Mouse (Mus musculus) forebrain, postnatal 0 days (tissue): ENCODE measurements at regions not wholly inside any gene's neighbourhood (a gene's known extent, or its start where the extent isn't known, plus 50 kb on each side); places are given as distances from the start of the nearest gene placed in this dataset.

Experiments
- ATAC-seq: fragments of 200-750 bp; cut with Nextera tagmentation; 2 replicates; pipeline ENCODE4 v1.8.0; 2017; ENCODE audit warnings: mild to moderate bottlenecking, moderate library complexity
- DNase-seq: peaks from one replicate; pipeline ENCODE4 v3.0.0-alpha.2; 2015
- H3K27ac ChIP-seq: fragments of 300-500 bp; sonication (generic); 2 replicates; pipeline ENCODE4 v1.5.1; 2014; ENCODE audit warnings: low read depth, mild to moderate bottlenecking, antibody characterized with exemption, low read length, moderate library complexity, mixed read lengths
- H3K27me3 ChIP-seq: fragments of 300-500 bp; sonication (generic); 2 replicates; pipeline ENCODE4 v1.6.1; 2014; ENCODE audit warnings: mild to moderate bottlenecking, low read length, mixed read lengths; ENCODE audit not compliant: insufficient read depth
- H3K36me3 ChIP-seq: fragments of 300-500 bp; sonication (generic); 2 replicates; pipeline ENCODE4 v1.6.1; 2014; ENCODE audit warnings: mild to moderate bottlenecking, moderate library complexity; ENCODE audit not compliant: insufficient read depth
- H3K4me1 ChIP-seq: fragments of 300-500 bp; sonication (generic); 2 replicates; pipeline ENCODE4 v1.6.1; 2014; ENCODE audit warnings: antibody characterized with exemption; ENCODE audit not compliant: insufficient read depth
- H3K4me2 ChIP-seq: fragments of 300-500 bp; sonication (generic); 2 replicates; pipeline ENCODE4 v1.6.1; 2014; ENCODE audit warnings: low read depth, mild to moderate bottlenecking, moderate library complexity
- H3K4me3 ChIP-seq: fragments of 300-500 bp; sonication (generic); 2 replicates; pipeline ENCODE4 v1.5.1; 2014; ENCODE audit warnings: low read depth, low read length, mixed read lengths
- H3K9ac ChIP-seq: fragments of 300-500 bp; sonication (generic); 2 replicates; pipeline ENCODE4 v1.6.1; 2014; ENCODE audit warnings: mild to moderate bottlenecking
- H3K9me3 ChIP-seq: fragments of 300-500 bp; sonication (generic); 2 replicates; pipeline ENCODE4 v1.6.1; 2016; ENCODE audit warnings: low read length
- CTCF ChIP-seq: sonication (generic); IDR thresholded peaks from 2 replicates; pipeline ENCODE4 v1.5.1; 2016; ENCODE audit warnings: antibody characterized with exemption, control low read depth, low read depth
- WGBS: fragments of 180-500 bp; shearing (Covaris S2); extraction: QIAGEN DNeasy Blood & Tissue Kit; methylation state at CpG from one replicate; pipeline ENCODE4 v1.1.7; 2014; 5-methylcytosine and 5-hydroxymethylcytosine counted together

DNA sequence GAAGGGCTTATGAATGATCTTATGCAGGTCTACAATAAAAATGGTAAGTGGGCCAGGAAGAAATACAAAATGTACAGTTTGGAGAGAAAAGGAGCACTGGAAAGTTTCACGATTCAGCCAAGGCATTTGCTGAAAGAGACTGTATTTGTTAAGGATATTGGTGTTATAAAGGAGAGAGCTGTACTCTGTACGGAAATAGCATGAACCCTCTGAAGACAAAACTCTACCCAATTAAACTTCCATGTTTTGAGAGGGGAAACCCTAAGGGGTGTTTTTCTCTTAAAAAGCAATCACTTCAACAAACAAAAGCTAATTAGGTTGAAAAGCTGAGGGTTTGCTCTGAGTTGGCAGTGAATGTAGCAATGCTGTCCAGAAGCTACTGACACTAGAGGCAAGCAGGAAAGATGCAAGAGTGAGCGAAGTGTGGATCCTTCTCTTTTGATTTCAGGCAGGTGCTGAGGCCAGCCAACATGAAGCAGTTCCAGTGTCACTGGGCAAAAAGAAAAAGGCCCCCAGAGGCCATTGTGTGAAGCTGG is 378.2 kb downstream of the Prdm13 start:
- H3K36me3 ChIP-seq, result no peaks in the 10 kb centered on the region
- H3K4me2 ChIP-seq, result no peak overlapping the region
- H3K4me1 ChIP-seq, result no peaks in the 10 kb centered on the region
- no peaks in the 10 kb centered on the region for H3K9me3 ChIP-seq
- WGBS, result 29% methylated on average over 3 of the region's 3 CpGs
- DNase-seq (no peak), ATAC-seq (peak; percentile 47; the same call in 1 of the 2 replicates)
- TF ChIP-seq CTCF, result no peak
- no peak overlapping the region for H3K27ac ChIP-seq
- no peaks in the 10 kb centered on the region for H3K27me3 ChIP-seq
- H3K4me3 ChIP-seq, result no peak overlapping the region
- no peak overlapping the region for H3K9ac ChIP-seq

DNA sequence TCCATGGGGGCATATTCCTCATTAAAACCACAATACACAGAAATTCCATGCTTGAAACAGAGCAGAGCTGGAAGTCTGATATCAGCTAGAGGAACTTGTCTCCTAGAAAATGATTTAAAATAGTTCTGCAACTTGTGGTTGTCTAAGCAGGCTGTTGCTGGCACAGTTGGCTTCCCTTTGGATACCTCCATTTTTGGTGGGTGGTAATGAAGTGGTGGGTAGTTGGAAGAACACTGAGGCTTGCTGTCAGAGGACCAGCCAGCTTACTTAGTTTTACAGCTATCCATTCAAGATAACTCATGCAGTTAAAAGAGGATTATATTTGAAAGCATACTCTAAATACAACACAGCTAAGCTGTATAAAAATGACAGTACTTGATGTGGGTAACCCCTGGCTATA is 385.6 kb downstream of the Prdm13 start:
- no peak for ATAC-seq
- Histone ChIP-seq H3K4me3 (no peak overlapping the region), H3K4me1 (no peaks in the 10 kb centered on the region), H3K9ac (no peak overlapping the region), H3K9me3 (no peaks in the 10 kb centered on the region), H3K4me2 (no peak overlapping the region), H3K27ac (no peak overlapping the region), H3K27me3 (no peaks in the 10 kb centered on the region), H3K36me3 (no peaks in the 10 kb centered on the region)
- no peak for TF ChIP-seq CTCF
- DNase-seq, result no peak

DNA sequence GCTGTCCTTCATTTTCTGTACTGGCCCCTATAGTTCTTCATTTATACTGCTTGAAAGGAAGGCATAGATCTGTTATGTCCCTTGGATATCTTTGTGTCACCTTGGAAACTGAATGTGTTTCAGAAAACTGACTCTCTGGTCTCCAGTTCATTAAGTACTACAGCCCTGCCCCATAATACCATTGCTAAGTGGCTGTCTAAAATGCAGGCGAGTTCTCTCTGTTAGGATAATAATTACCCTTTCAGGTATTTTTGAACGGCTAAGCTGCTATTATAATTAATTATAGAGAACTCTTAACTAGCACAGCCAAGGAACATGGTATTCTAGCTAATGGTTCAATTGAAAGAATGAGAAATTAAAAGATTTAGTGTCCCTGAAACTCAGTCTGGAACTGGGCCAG is 418.5 kb downstream of the Prdm13 start:
- DNase-seq, result peak; percentile 5

DNA sequence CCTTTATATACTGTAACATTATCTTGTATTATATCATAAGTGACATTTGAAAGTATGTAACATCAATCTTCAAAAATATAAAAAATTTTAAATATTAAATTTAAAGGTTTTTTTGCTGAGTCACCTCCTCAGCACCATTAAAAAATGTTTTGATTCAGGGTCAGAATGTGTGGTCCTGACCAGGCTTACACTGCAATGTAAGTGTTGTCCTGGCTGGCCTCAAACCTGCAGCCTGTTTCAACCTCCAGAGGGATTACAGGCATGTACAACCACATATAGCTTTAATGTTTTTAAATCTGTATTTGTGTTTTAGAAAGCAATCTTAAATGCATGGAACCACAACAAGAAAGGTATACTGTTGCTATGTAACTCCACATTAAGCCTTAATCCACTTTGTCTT is 418.9 kb downstream of the Prdm13 start:
- DNase-seq (no peak), ATAC-seq (no peak)
- TF ChIP-seq CTCF, result no peak
- Histone ChIP-seq H3K27me3 (no peaks in the 10 kb centered on the region), H3K4me2 (no peak overlapping the region), H3K4me1 (no peaks in the 10 kb centered on the region), H3K9ac (no peak overlapping the region), H3K4me3 (no peak overlapping the region), H3K36me3 (no peaks in the 10 kb centered on the region), H3K27ac (no peak overlapping the region), H3K9me3 (no peaks in the 10 kb centered on the region)

More for the DNA sequence above, 418.5 kb downstream of the Prdm13 start:
- no peaks in the 10 kb centered on the region for H3K36me3 ChIP-seq
- H3K27ac ChIP-seq, result no peak overlapping the region
- H3K4me1 ChIP-seq, result no peaks in the 10 kb centered on the region
- H3K9me3 ChIP-seq, result no peaks in the 10 kb centered on the region
- no peak overlapping the region for H3K4me2 ChIP-seq
- no peaks in the 10 kb centered on the region for H3K27me3 ChIP-seq
- no peak overlapping the region for H3K4me3 ChIP-seq
- TF ChIP-seq CTCF, result no peak
- 17% methylated on average over 2 of the region's 2 CpGs for WGBS
- ATAC-seq, result peak; percentile 18; the same call in 1 of the 2 replicates
- H3K9ac ChIP-seq, result no peak overlapping the region

DNA sequence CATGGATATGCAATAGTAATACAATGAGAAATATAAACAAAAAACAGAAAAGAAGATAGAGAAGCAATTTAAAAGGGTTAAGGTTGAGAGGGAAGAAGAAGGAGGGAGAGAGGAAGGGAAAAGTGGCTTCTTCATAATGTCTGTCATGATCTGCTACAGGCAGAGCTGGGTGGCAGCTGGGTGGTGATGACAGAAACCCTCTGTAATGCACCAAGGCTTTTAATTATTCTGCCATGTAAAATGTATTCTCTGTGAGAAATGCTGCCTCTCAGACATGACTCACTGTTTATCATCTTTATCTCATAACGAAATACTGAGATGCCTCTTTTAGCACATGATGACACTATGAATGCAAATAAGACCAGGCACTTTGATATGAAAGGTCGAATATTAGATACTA is 435.4 kb downstream of the Prdm13 start:
- no peaks in the 10 kb centered on the region for H3K36me3 ChIP-seq
- WGBS, result 57% methylated on average over 2 of the region's 2 CpGs
- H3K4me1 ChIP-seq, result no peaks in the 10 kb centered on the region
- H3K4me2 ChIP-seq, result no peak overlapping the region
- H3K9me3 ChIP-seq, result no peaks in the 10 kb centered on the region
- no peaks in the 10 kb centered on the region for H3K27me3 ChIP-seq
- DNase-seq, result no peak
- no peak overlapping the region for H3K4me3 ChIP-seq
- TF ChIP-seq CTCF, result no peak
- peak; percentile 59 for ATAC-seq
- no peak overlapping the region for H3K9ac ChIP-seq
- H3K27ac ChIP-seq, result no peak overlapping the region

DNA sequence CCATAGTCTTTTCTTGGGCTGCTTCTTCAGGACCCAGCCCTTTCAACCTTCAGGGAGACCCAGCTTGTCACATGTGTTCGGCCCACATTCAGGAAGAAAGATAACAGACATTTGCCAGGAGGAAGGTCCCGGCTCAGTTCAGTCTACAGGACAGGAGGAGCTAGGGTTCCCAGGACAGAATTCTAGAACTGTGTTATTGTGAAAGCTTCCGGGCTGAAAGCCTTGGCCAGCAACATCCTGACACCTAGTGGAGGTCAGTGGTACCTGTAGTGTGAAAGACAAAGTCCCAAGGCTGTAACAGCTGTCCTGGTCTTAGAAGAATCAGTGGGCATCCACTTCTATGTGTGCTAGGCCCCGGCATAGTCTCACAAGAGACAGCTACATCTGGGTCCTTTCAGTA is 463.1 kb downstream of the Prdm13 start:
- Histone ChIP-seq H3K9me3 (no peaks in the 10 kb centered on the region), H3K4me2 (no peak overlapping the region), H3K27me3 (no peaks in the 10 kb centered on the region), H3K4me1 (no peaks in the 10 kb centered on the region), H3K9ac (no peak overlapping the region), H3K36me3 (no peaks in the 10 kb centered on the region), H3K27ac (no peak overlapping the region), H3K4me3 (no peak overlapping the region)
- ATAC-seq, result peak; percentile 74
- peak; percentile 76 for TF ChIP-seq CTCF
- 47% methylated on average over 4 of the region's 4 CpGs for WGBS
- DNase-seq, result peak; percentile 58

DNA sequence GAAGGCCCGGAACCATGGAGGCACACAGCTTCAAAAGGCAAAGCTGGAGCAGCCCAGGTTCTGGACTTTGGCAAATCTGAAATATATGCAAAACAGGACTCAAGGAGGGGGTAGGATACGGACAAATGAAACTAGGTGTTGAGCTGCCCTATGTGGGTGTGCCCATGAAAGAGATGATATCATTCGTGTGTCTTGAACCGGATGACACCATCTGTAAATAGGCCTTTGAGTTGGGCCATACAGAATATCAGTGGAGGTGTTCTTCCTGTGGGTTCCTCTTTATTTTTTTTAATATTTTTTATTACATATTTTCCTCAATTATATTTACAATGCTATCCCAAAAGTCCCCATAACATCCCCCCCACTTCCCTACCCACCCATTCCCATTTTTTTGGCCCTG is 478.1 kb downstream of the Prdm13 start:
- H3K4me2 ChIP-seq, result no peak overlapping the region
- DNase-seq, result no peak
- H3K9me3 ChIP-seq, result no peaks in the 10 kb centered on the region
- H3K4me1 ChIP-seq, result no peaks in the 10 kb centered on the region
- H3K9ac ChIP-seq, result no peak overlapping the region
- no peak for ATAC-seq
- 98% methylated on average over 4 of the region's 4 CpGs for WGBS
- H3K27ac ChIP-seq, result no peak overlapping the region
- no peaks in the 10 kb centered on the region for H3K36me3 ChIP-seq
- TF ChIP-seq CTCF, result no peak
- H3K27me3 ChIP-seq, result no peaks in the 10 kb centered on the region
- H3K4me3 ChIP-seq, result no peak overlapping the region

DNA sequence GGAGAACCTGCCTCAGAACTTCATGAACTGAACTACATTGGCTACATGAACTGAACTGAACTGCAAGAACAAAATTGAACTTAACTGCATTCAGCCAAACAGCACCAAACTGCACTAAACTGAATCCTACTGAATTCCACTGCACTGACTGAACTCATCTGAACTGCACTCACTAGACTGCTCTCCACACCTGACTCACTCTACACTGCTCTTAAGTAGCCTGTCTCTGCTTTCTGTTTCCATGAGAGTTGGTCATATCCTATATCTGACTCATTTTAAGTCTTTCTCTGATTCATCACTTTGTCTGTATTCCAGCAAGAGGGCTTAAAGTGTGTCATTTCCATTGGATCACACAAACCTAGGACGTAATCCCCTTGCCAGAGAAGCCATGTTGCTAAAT is 490.1 kb downstream of the Prdm13 start:
- H3K9ac ChIP-seq, result no peak overlapping the region
- H3K9me3 ChIP-seq, result no peaks in the 10 kb centered on the region
- H3K4me3 ChIP-seq, result no peak overlapping the region
- no peak for TF ChIP-seq CTCF
- no peak for ATAC-seq
- H3K27me3 ChIP-seq, result no peaks in the 10 kb centered on the region
- H3K27ac ChIP-seq, result no peak overlapping the region
- H3K4me1 ChIP-seq, result no peaks in the 10 kb centered on the region
- 89% methylated on average over 1 of the region's 1 CpGs for WGBS
- no peaks in the 10 kb centered on the region for H3K36me3 ChIP-seq
- DNase-seq, result no peak
- no peak overlapping the region for H3K4me2 ChIP-seq
